Mouse (Mus musculus) cerebellum, adult 2 months (tissue): ENCODE measurements around the gene Ttc1. TPM values are rescaled to one million over a fixed set of nuclear protein-coding genes. Genes with fewer than 3 reads are reported as not detected.

Experiments used
- DNase-seq, 2 experiments: peaks; one replicate each; pipeline ENCODE4 v3.0.0; 2021
- H3K27ac ChIP-seq: fragments of 200-500 bp; 2 replicates; pipeline ENCODE4 v1.5.1; 2012; ENCODE audit warnings: low read length, control low read depth, inconsistent platforms; ENCODE audit not compliant: insufficient read depth
- H3K27me3 ChIP-seq: fragments of 200-500 bp; 2 replicates; pipeline ENCODE4 v1.6.1; 2012; ENCODE audit warnings: inconsistent platforms, mild to moderate bottlenecking, low read length, moderate library complexity; ENCODE audit not compliant: control insufficient read depth, insufficient read depth
- H3K4me1 ChIP-seq: fragments of 200-500 bp; 2 replicates; pipeline ENCODE4 v1.6.1; 2011; ENCODE audit warnings: low read length; ENCODE audit not compliant: control insufficient read depth, insufficient read depth
- H3K4me3 ChIP-seq: fragments of 200-500 bp; replicated peaks from 2 replicates; pipeline ENCODE3; 2011; ENCODE audit warnings: mild to moderate bottlenecking, low read depth, low read length, control low read depth; ENCODE audit not compliant: insufficient read depth
- CTCF ChIP-seq: fragments of 200-500 bp; IDR thresholded peaks from 2 replicates; pipeline ENCODE4 v1.5.1; 2011; ENCODE audit warnings: low read depth, mild to moderate bottlenecking, control low read depth, low read length, moderate library complexity, borderline replicate concordance; ENCODE audit not compliant: insufficient read depth
- POLR2A ChIP-seq: fragments of 200-500 bp; IDR thresholded peaks from 2 replicates; pipeline ENCODE4 v1.6.1; 2011; ENCODE audit warnings: low read length, control low read depth, borderline replicate concordance; ENCODE audit not compliant: insufficient read depth
- WGBS: fragments of 180-500 bp; shearing (Covaris S2); methylation state at CpG from one replicate; pipeline ENCODE4 v1.1.7; 2018; 5-methylcytosine and 5-hydroxymethylcytosine counted together
- polyA plus RNA-seq: library from polyadenylated mRNA; depleted of rRNA; stranded (reverse); fragments of >200 nt; gene quantifications from 2 replicates; pipeline ENCODE4 v1.2.3, GENCODE M21; 2012

Ttc1 gene
- polyA plus RNA-seq, 1 experiment, result 72.1 TPM

- H3K27ac ChIP-seq, result no peak overlapping the region
- H3K4me1 ChIP-seq, result no peaks in the 10 kb centered on the region
- TF ChIP-seq CTCF (no peak), POLR2A (no peak)
- WGBS, result 61% methylated on average over 2 of the region's 2 CpGs
- H3K27me3 ChIP-seq, result no peaks in the 10 kb centered on the region
- no peak overlapping the region for H3K4me3 ChIP-seq
- no peak for DNase-seq
These were observed 3.7 kb upstream of the Ttc1 start for GRCm38 (mm10) chr11:43751542-43751941.

GRCm38 (mm10) chr11:43728737-43729301, 19.0 kb downstream of the Ttc1 start:
- WGBS, result 87% methylated on average over 7 of the region's 7 CpGs
- TF ChIP-seq POLR2A (no peak), CTCF (no peak)
- no peak overlapping the region for H3K4me3 ChIP-seq
- H3K27me3 ChIP-seq, result no peaks in the 10 kb centered on the region
- H3K27ac ChIP-seq, result no peak overlapping the region
- DNase-seq, result peak in 1 of 2 experiments; percentile 29
- no peaks in the 10 kb centered on the region; the same call in 1 of the 2 replicates for H3K4me1 ChIP-seq

GRCm38 (mm10) chr11:43727796-43728195, 20.0 kb downstream of the Ttc1 start:
- Histone ChIP-seq H3K4me3 (no peak overlapping the region), H3K4me1 (peaks cover 4% of the 10 kb centered on the region; the same call in 1 of the 2 replicates), H3K27ac (no peak overlapping the region), H3K27me3 (no peaks in the 10 kb centered on the region)
- no peak for DNase-seq
- WGBS, result 91% methylated on average over 7 of the region's 7 CpGs
- no peak for TF ChIP-seq POLR2A
- no peak for TF ChIP-seq CTCF

GRCm38 (mm10) chr11:43723411-43723810, 24.4 kb downstream of the Ttc1 start:
- no peaks in the 10 kb centered on the region for H3K27me3 ChIP-seq
- WGBS, result 81% methylated on average over 3 of the region's 3 CpGs

GRCm38 (mm10) chr11:43712178-43712577, 35.6 kb downstream of the Ttc1 start:
- H3K4me1 ChIP-seq, result peaks cover 6% of the 10 kb centered on the region
- DNase-seq, result peak; percentile 61 to 82
- TF ChIP-seq CTCF (no peak), POLR2A (no peak)
- WGBS, result 27% methylated on average over 4 of the region's 4 CpGs
- H3K4me3 ChIP-seq, result no peak overlapping the region
- no peaks in the 10 kb centered on the region for H3K27me3 ChIP-seq
- H3K27ac ChIP-seq, result peak overlapping the region; percentile 68

More at GRCm38 (mm10) chr11:43723411-43723810, 24.4 kb downstream of the Ttc1 start:
- Histone ChIP-seq H3K4me3 (no peak overlapping the region), H3K27ac (no peak overlapping the region), H3K4me1 (peaks cover 4% of the 10 kb centered on the region; the same call in 1 of the 2 replicates)
- no peak for DNase-seq
- no peak for TF ChIP-seq CTCF

GRCm38 (mm10) chr11:43708409-43708808, 39.4 kb downstream of the Ttc1 start:
- Histone ChIP-seq H3K27me3 (no peaks in the 10 kb centered on the region), H3K27ac (no peak overlapping the region), H3K4me3 (no peak overlapping the region), H3K4me1 (peaks cover 15% of the 10 kb centered on the region)
- TF ChIP-seq CTCF (no peak), POLR2A (no peak)
- 27% methylated on average over 2 of the region's 2 CpGs for WGBS
- DNase-seq, result peak in 1 of 2 experiments; percentile 3

- Histone ChIP-seq H3K4me3 (no peak overlapping the region), H3K27ac (peak overlapping the region; percentile 24), H3K27me3 (no peaks in the 10 kb centered on the region), H3K4me1 (peaks cover 12% of the 10 kb centered on the region)
- DNase-seq, result peak; percentile 57 to 68
- WGBS, result 27% methylated on average over 10 of the region's 10 CpGs
- TF ChIP-seq POLR2A (no peak), CTCF (no peak)
These were observed 42.1 kb downstream of the Ttc1 start for GRCm38 (mm10) chr11:43705751-43706150.

GRCm38 (mm10) chr11:43703552-43703951, 44.3 kb downstream of the Ttc1 start:
- no peak overlapping the region for H3K27ac ChIP-seq
- peak in 1 of 2 experiments; percentile 28 for DNase-seq
- peaks cover 12% of the 10 kb centered on the region for H3K4me1 ChIP-seq
- H3K27me3 ChIP-seq, result no peaks in the 10 kb centered on the region
- no peak for TF ChIP-seq POLR2A
- TF ChIP-seq CTCF, result no peak
- WGBS, result 13% methylated on average over 1 of the region's 1 CpGs
- H3K4me3 ChIP-seq, result no peak overlapping the region
